Mouse (Mus musculus): ENCODE results near the gene Ttc17. TPM values are rescaled to one million over a fixed set of nuclear protein-coding genes. Genes with fewer than 3 reads are reported as not detected.
"Not testable (repeated sequence)": the region's sequence is repeated elsewhere in the genome, so short reads cannot be mapped to it uniquely, and the experiment has no call there.

Ttc17 gene
- polyA plus RNA-seq, 1 experiment: not detected

DNA sequence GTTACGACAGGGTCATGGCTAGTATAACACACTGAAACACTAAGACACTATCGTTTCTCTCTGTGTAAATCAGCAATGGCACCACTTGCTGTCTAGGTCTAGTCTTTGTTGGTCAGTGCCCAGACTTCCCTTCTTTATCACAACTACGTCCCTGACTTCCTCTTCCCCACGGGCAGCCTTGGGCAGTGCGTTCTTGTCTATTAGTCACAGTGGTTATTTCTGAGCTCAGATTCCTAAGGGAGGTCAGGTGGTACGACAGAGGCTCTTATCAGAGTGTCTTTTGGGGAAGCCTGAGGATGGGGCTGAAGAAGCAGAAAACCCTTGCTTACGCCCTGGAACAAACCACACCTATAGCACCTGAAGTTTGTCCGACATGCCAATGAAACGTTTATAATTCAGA lies 17.5 kb downstream of the Ttc17 start:
- 75% methylated on average over 9 of the region's 9 CpGs for WGBS
- TF ChIP-seq POLR2A (IDR thresholded peaks at IDR 0.05; ENCODE audit: insufficient read depth, low read depth, low read length): no peak
- no peak for TF ChIP-seq CTCF (IDR thresholded peaks at IDR 0.05; ENCODE audit: insufficient read depth, low read depth, low read length)
- H3K4me3 ChIP-seq (ENCODE audit: insufficient read depth, low read depth, low read length): no peak overlapping the region
- no peak overlapping the region for H3K27ac ChIP-seq (ENCODE audit: insufficient read depth, low read depth, low read length)
- H3K4me1 ChIP-seq (ENCODE audit: control insufficient read depth, insufficient read depth, low read length): peaks cover 3% of the 10 kb centered on the region

DNA sequence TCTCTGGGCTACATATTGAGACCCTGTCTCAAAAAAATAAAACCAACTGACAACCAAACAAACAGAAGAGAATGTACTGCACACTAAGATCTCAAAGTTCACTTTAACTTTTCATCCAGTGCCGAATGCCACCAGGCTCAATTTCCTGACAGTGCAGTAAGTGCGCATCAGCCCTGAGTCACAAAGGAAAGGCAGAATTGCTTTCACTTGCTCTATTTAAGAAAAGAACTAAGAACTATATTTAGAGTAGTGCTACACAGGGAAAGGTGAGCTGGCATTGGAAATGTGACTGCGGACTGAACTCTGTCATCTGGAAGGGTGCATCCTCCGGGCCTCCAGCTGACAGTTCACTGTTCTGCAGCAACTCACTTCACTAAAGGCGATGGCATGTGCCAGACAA lies 18.6 kb downstream of the Ttc17 start:
- no peak overlapping the region for H3K4me3 ChIP-seq (ENCODE audit: insufficient read depth, low read depth, low read length)

DNA sequence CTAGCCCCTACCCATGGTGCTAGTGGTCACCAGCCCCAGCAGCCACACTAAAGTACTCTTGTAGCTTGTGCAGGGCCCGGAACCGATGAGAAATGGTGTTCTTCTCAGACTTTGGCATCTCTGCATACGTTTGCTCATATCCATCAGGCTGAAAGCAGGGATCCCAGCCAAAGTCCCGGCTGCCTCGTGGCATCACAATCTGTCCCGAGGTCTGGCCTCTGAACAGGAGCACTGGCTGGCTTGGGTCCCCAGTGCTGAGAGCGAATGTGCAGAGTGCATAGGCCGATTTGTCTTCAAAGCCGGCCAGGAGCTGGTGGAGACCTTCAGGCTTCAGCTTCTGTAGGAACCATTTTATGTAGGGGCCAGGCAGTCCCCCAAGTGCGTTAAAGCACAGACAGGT lies 22.0 kb downstream of the Ttc17 start:
- H3K4me1 ChIP-seq (ENCODE audit: control insufficient read depth, insufficient read depth, low read length); H3K27ac ChIP-seq (ENCODE audit: insufficient read depth, low read depth, low read length); H3K4me3 ChIP-seq (ENCODE audit: insufficient read depth, low read depth, low read length): not testable (repeated sequence)
- 87% methylated on average over 10 of the region's 10 CpGs for WGBS

More for the DNA sequence above, 18.6 kb downstream of the Ttc17 start:
- Histone ChIP-seq H3K27ac (ENCODE audit: insufficient read depth, low read depth, low read length) (no peak overlapping the region), H3K4me1 (ENCODE audit: control insufficient read depth, insufficient read depth, low read length) (peaks cover 3% of the 10 kb centered on the region)
- TF ChIP-seq POLR2A (IDR thresholded peaks at IDR 0.05; ENCODE audit: insufficient read depth, low read depth, low read length): no peak
- TF ChIP-seq CTCF (IDR thresholded peaks at IDR 0.05; ENCODE audit: insufficient read depth, low read depth, low read length): no peak
- 59% methylated on average over 5 of the region's 5 CpGs for WGBS

DNA sequence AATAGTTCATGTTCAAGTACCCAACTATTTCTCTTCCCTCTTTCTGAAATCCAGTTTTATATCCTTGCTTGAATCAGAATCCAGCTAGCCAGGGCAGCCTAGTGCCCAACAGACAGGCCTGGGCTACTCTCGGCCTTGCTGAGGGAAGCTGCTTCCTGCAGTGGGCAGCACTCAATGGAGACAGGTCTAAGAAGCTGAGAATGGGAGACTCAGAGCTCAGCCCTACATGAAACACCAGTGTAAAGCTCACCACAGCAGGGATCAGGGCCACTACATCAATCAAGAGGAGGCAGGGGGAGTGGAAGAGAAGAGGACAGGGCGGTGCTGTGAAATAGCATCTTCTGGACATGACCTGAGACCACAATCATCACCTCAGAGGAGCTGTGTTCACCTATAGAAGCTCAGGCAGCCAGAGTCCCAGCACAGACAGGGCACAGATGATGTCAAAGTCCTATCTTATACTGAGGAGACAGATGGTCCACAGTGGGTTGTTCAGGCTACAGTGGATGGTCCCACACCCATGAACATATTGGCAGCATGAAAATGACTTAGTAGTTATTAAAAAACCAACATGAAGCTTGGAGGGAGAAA lies 25.3 kb downstream of the Ttc17 start:
- 75% methylated on average over 2 of the region's 2 CpGs for WGBS
- Histone ChIP-seq H3K4me3 (ENCODE audit: insufficient read depth, low read depth, low read length) (no peak overlapping the region), H3K27ac (ENCODE audit: insufficient read depth, low read depth, low read length) (no peak overlapping the region), H3K4me1 (ENCODE audit: control insufficient read depth, insufficient read depth, low read length) (no peaks in the 10 kb centered on the region)
- no peak for TF ChIP-seq POLR2A (IDR thresholded peaks at IDR 0.05; ENCODE audit: insufficient read depth, low read depth, low read length)
- no peak for TF ChIP-seq CTCF (IDR thresholded peaks at IDR 0.05; ENCODE audit: insufficient read depth, low read depth, low read length)

DNA sequence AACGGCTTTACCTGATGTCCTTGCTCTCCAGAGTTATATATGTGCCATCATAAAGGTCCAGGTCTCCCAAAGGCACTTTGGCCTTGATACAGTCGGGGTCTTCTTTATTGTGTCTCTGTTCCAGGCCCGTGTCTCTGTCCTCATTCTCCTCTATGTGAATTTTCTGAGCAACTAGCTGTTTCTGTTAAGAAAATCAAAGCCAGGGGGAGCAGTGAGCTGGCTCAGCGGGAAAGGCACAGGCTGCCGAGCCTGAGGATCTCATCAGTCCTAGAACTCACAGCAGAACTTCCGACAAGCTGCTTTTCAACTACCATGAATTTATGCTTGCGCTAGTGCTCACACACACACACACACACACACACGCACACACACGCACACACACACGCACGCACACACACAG lies 27.8 kb downstream of the Ttc17 start:
- no peak overlapping the region for H3K4me3 ChIP-seq (ENCODE audit: insufficient read depth, low read depth, low read length)
- WGBS: 86% methylated on average over 11 of the region's 11 CpGs
- TF ChIP-seq CTCF (IDR thresholded peaks at IDR 0.05; ENCODE audit: insufficient read depth, low read depth, low read length) (no peak), POLR2A (IDR thresholded peaks at IDR 0.05; ENCODE audit: insufficient read depth, low read depth, low read length) (no peak)
- no peaks in the 10 kb centered on the region for H3K4me1 ChIP-seq (ENCODE audit: control insufficient read depth, insufficient read depth, low read length)
- H3K27ac ChIP-seq (ENCODE audit: insufficient read depth, low read depth, low read length): no peak overlapping the region

DNA sequence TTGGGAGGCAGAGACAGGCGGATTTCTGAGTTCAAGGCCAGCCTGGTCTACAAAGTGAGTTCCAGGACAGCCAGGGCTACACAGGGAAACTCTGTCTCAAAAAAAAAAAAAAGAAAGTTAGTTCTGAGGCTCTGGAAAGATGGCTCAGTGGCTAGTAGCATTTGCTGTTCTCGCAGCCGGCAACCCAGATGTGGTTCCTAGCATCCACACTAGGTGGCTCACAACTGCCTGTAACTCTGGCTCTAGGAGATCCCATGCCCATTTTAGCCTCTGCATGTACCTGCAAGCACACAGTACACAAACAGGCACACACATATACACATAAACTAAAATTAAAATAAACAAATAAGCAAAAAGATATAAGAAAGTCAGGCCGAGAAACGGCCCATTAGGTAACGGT lies 35.4 kb downstream of the Ttc17 start:
- Histone ChIP-seq H3K4me3 (ENCODE audit: insufficient read depth, low read depth, low read length) (no peak overlapping the region), H3K27ac (ENCODE audit: insufficient read depth, low read depth, low read length) (no peak overlapping the region), H3K4me1 (ENCODE audit: control insufficient read depth, insufficient read depth, low read length) (no peaks in the 10 kb centered on the region)
- TF ChIP-seq POLR2A (IDR thresholded peaks at IDR 0.05; ENCODE audit: insufficient read depth, low read depth, low read length): no peak
- TF ChIP-seq CTCF (IDR thresholded peaks at IDR 0.05; ENCODE audit: insufficient read depth, low read depth, low read length): no peak
- WGBS: 77% methylated on average over 6 of the region's 6 CpGs

DNA sequence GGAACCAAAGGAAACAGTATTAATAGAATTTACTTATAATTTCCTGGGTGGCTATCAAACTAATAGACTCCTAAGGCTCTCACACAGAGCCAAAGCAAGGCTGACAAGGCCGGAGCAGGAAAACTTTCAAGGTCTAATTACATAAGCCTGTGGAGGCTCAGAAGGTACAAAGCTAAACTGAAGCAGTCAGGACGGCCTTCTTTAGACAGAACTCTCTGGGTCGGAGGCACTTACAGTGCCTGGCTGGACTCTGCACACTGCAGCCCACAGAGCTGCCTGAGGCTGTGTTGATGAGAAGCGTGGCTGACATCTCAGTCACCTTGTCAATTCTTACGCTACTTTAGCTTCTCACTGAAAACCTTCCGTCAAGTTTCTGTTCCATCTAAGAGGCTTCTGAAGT lies 42.7 kb downstream of the Ttc17 start:
- Histone ChIP-seq H3K27ac (ENCODE audit: insufficient read depth, low read depth, low read length) (no peak overlapping the region), H3K4me1 (ENCODE audit: control insufficient read depth, insufficient read depth, low read length) (no peaks in the 10 kb centered on the region), H3K4me3 (ENCODE audit: insufficient read depth, low read depth, low read length) (no peak overlapping the region)
- TF ChIP-seq CTCF (IDR thresholded peaks at IDR 0.05; ENCODE audit: insufficient read depth, low read depth, low read length) (no peak), POLR2A (IDR thresholded peaks at IDR 0.05; ENCODE audit: insufficient read depth, low read depth, low read length) (no peak)
- WGBS: over 99% methylated on average over 6 of the region's 6 CpGs

DNA sequence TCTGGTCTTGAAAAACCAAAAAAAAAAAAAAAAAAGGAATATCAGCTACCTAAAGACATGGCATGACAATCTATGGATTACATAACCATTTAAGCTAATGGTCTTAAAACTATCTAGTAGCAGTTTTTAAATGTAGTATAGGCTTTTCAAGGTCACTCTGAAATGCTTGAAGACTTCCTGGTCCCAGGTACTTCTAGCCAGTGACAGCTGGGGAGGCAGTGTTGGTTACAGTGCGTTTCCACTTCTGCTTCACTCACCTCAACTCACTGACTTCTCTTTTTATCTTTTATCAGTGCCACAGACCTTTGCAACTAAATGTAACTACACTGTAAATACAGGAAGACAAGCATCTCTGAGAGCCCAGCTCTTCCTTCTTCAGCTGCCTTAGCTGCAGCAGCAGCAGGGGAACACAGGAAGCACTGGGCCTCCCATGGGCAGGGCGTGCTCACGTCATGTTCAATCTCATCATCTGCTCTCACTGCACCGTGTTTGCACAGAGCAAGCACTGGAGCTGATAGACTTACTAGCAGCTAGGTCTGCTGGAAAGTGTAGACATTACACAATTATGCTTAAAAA lies 46.0 kb downstream of the Ttc17 start:
- Histone ChIP-seq H3K4me3 (ENCODE audit: insufficient read depth, low read depth, low read length) (no peak overlapping the region), H3K4me1 (ENCODE audit: control insufficient read depth, insufficient read depth, low read length) (no peaks in the 10 kb centered on the region), H3K27ac (ENCODE audit: insufficient read depth, low read depth, low read length) (no peak overlapping the region)
- TF ChIP-seq POLR2A (IDR thresholded peaks at IDR 0.05; ENCODE audit: insufficient read depth, low read depth, low read length) (no peak), CTCF (IDR thresholded peaks at IDR 0.05; ENCODE audit: insufficient read depth, low read depth, low read length) (no peak)
- WGBS: 90% methylated on average over 4 of the region's 4 CpGs

DNA sequence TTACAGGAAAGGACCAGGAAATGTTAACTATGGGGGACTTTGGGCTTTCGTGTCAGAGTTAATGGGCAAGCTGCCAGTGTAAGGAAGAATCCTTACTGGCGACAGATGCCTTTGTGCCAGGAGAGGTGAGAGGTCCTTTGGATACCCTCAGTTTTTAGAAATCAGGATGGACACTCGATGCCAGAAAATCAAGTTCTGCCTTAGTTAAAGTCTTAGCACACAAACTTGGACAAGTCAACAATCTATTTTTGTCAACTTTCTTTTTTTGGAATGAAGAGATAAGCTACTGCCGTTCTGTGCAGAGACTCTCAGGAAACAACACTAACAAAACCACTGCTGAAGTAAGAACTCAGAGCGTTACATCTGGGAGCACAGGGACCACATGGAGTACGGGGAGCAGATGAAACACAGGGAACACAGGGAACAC lies 58.3 kb downstream of the Ttc17 start:
- Histone ChIP-seq H3K4me1 (ENCODE audit: control insufficient read depth, insufficient read depth, low read length) (no peaks in the 10 kb centered on the region), H3K27ac (ENCODE audit: insufficient read depth, low read depth, low read length) (no peak overlapping the region), H3K4me3 (ENCODE audit: insufficient read depth, low read depth, low read length) (no peak overlapping the region)
- 56% methylated on average over 6 of the region's 6 CpGs for WGBS
- TF ChIP-seq CTCF (IDR thresholded peaks at IDR 0.05; ENCODE audit: insufficient read depth, low read depth, low read length): no peak
- no peak for TF ChIP-seq POLR2A (IDR thresholded peaks at IDR 0.05; ENCODE audit: insufficient read depth, low read depth, low read length)

DNA sequence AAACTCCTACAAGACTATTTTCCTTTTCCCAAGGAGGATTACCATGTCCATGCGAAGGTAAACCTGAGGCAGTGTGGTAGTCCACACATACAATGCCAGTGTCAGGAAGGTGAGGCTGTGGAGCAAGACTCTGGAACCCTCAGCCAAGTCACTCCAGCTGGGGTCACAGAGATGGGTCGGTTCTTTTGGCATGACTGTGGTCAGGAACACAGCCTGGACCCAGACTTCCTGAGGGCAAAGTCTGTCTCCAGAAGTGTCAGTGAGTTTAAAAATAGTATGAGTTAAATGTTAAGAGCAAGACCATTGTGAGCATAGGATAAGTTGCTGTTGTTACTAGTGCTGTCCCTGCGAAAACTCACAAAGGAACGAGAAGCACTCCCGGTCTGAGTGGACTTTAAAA lies 59.7 kb downstream of the Ttc17 start:
- H3K4me1 ChIP-seq (ENCODE audit: control insufficient read depth, insufficient read depth, low read length): no peaks in the 10 kb centered on the region
- WGBS: 93% methylated on average over 5 of the region's 5 CpGs
- H3K4me3 ChIP-seq (ENCODE audit: insufficient read depth, low read depth, low read length): no peak overlapping the region
- no peak for TF ChIP-seq CTCF (IDR thresholded peaks at IDR 0.05; ENCODE audit: insufficient read depth, low read depth, low read length)
- TF ChIP-seq POLR2A (IDR thresholded peaks at IDR 0.05; ENCODE audit: insufficient read depth, low read depth, low read length): no peak
- no peak overlapping the region for H3K27ac ChIP-seq (ENCODE audit: insufficient read depth, low read depth, low read length)
